Mouse (Mus musculus): ENCODE measurements around the gene Ppil3.

Gene Ppil3

GRCm38 (mm10) chr1:58445143-58445722, at the start of gene Ppil3, which contains the start of gene Nif3l1:
Gene Ppil3, minus strand, starts transcription at chr1:58445486.
Gene Nif3l1, plus strand, starts transcription at chr1:58445151.
- peak; percentile 88 for DNase-seq (ENCODE audit: low read depth)

DNA sequence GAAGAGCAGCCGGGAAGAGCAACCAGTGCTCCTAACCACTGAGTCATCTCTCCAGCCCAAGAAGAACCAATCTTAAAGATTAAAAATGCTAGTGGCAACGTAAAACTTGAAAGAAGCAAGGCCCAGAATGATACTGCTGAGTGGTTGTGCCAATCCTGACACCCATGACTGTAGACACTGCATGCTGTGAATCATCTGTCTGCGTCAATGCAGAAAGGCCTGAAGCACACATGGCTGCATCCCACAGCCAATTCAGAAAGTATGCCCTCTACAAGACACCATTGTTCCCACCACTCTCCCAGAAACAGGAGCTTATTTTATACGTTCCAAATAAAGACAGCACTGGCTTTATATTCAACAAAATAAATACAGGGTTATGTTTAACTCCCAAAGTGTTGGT, 37.4 kb upstream of the Ppil3 start:
- no peak for DNase-seq (ENCODE audit: low read depth)

- DNase-seq (ENCODE audit: low read depth) = no peak
These were observed 30.4 kb upstream of the Ppil3 start for GRCm38 (mm10) chr1:58475662-58476061.

- no peak for DNase-seq (ENCODE audit: low read depth)
These were observed 20.3 kb upstream of the Ppil3 start for GRCm38 (mm10) chr1:58465561-58465960.

DNA sequence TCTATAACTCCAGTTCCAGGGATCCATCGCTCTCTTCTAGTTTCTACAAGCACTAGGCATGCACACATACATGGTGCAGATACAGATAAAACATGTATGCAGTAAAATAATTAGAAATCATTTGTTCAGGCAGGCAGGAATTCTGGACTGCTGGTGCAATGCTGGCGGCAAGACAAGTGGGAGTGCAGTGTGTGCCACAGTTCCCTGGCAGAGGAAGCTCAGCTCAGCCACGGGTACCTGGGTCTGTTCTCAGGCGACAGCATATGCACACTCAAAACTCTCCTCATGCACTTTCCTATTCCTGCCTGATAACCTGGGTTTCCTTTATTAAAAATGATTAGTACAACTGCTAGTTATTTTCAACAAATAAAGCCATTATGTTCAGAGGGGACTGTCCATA, 19.8 kb upstream of the Ppil3 start:
- DNase-seq (ENCODE audit: low read depth) = no peak

DNA sequence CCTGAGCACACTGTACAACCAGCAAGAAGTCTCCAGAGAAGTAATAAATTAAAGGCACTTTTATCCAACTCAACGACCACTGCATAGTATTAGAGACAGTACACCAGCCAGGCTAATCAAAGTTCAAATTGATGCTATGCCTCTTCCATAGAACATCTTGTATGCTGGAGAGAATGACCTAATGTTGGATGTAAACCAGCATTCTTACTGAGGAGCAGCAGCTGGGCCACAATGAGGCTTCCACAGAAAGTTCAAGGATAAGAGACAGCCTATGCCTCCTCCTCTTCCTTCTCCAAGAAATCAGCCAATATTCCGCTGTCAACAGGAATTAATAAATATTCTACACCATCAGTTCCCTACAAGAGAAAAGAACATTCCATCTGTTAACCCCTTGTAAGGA, 18.6 kb upstream of the Ppil3 start:
- no peak for DNase-seq (ENCODE audit: low read depth)

DNA sequence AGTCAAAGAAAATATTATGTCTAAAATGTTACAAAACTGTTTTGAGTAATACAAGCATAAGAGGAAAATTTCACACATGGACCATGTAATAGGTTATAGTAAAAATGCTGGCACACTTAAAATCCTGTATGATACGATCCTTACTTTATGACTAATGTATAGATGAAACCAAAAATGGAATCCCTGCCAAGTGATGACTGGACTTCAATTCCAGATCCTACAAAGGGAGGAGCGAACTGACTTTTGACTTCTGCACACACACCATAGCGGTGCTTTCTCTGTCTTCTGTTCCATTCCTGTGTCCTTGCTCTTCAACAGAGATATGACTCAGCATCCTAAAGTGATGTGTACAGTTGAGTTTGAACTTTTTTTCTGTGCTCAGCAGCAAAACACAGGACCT, 15.3 kb upstream of the Ppil3 start:
- DNase-seq (ENCODE audit: low read depth) = no peak

GRCm38 (mm10) chr1:58458867-58459266, 13.6 kb upstream of the Ppil3 start:
- DNase-seq (ENCODE audit: low read depth) = no peak

DNA sequence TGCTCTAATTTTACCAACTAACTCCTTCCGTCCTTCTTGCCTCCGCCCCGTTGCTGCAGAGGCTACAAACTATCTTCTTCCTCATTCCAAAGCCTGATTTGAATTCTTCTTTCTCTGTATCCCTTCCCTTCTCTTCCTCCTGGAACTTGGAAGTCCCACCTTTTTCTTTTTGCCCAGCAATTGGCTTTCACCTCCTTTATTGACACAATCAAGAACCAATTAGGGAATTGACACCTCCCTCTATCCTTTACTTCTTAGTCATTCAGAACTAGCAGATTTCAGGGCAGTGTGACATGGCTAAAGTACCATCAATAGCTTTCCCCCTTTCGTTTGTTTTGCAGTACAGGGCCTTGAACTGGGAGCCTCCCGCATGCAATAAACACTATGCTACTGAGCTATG, 12.9 kb upstream of the Ppil3 start:
- no peak for DNase-seq (ENCODE audit: low read depth)

DNA sequence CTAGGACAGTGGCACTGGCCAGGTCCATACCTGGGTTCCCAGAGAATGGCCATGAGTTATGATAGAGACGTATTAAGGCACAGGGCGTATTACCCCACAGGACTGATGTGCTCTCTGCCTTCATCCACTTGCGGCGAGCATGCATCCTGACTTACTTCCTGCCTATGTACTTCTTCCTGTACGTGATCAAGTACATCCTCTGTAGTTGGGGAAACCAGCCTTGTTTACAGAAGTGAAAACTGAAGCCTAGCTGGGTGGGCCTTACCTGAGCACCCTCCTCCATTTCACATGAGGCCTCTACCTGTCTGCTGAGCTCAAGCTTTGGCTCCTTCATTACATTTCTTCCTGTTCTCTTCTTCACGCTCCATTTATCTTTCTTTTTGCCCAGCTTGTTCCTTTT, 9.0 kb upstream of the Ppil3 start:
- peak; percentile 80 for DNase-seq (ENCODE audit: low read depth)

DNA sequence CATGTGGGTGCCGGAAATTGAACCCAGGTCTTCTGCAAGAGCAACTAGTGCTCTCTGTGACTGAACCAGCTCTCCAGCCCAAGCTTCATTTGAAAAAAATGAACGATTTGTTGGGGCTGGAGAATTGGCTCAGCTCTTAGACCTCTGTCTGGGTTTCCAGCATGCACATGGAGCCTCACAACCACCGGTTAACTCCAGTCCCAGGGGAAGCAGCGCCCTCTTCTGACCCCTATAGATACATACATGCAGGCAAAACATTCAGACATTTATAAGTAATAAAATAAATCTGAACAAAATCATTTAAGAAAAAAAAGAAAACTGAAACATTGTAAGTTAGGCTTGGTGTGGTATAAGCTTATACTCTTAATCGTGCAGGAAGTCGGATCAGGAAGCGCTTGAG, 3.1 kb upstream of the Ppil3 start:
- no peak for DNase-seq (ENCODE audit: low read depth)

GRCm38 (mm10) chr1:58447766-58448165, 2.5 kb upstream of the Ppil3 start:
- DNase-seq (ENCODE audit: low read depth) = no peak

GRCm38 (mm10) chr1:58445861-58446260, 575 bp upstream of the Ppil3 start:
- peak; percentile 56 for DNase-seq (ENCODE audit: low read depth)

DNA sequence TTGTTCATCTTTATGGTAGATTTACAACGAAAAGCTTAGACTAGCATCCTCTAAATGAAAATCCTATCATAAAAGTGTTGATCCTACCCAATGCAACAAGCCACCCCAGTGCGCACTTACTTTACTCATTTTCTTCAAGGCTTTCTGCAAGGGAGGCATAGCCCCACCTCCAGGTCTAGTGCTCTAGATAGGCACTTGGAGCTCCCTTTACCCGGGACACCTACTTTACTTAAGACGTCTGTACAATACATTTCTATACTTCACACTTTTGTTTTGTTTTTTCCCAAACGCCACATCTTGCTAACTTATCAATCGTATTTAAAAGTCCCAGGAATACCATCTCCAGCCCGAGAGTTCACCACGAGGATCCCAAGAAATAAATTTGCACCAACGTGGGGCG, 595 bp downstream of the Ppil3 start:
- DNase-seq (ENCODE audit: low read depth) = no peak

DNA sequence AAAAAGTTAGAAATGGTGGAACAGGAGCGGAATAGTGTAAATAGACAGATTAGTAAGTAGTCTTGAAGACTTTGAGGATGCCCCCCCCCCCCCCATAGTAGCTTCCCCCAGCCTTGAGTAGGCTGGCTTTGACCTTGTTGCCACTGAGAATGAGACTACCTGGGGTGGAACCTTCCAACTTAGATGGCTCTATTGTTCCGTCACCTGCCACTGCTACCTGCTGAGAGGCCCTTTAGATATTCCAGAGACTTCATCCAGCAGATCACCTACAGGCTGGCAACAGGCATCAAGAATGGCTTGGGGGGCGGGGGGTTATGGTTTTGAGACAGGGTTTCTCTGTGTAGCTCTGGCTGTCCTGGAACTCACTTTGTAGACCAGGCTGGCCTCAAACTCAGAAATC, 20.7 kb downstream of the Ppil3 start:
- DNase-seq (ENCODE audit: low read depth) = peak; percentile 28

DNA sequence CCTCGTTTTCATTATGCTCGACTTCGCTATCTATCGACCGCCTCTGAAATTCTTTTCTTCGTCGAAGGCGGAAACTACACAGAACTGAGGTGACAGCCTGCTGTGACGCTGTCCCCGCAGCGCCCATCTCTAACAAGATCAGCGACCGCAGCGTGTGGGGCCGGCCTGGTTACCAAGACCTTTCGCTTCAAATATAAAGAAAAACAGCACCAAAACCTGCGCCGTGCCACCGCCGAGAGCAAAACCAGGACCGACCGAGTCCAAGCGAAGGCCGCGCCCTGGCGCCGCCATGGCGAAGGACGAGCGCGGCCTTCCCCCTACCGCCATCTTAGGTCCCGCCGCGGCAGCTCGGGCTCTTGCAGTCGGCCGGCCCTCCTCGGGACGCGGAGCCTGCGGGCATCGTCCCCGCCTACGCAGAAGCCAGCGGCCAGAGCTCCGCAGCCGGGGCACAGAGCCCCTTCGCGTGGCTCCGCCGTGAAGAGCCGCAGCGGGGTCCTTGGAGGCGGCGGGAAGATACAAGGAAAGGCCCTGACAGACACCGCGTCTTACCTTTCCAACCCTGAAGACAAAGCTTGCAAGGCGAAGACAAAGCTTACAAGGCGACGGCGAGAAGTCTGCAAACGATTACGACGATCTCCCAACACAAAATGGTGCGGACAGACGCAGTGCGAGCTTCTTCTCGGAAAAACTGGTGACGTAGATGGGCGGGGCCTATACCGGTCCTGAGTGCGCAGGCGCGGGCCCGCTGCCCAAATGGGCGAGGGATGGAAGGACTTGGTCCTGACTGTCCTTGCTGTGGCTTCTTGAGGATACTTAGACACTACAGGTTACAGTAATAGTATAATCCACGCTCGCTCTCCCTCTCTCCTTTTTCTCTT, 21.7 kb downstream of the Ppil3 start, which contains the start of gene Clk1:
Clk1 (minus strand) TSS at position 696 of the 878 bp plus-strand sequence.
- DNase-seq (ENCODE audit: low read depth) = peak; percentile 97

DNA sequence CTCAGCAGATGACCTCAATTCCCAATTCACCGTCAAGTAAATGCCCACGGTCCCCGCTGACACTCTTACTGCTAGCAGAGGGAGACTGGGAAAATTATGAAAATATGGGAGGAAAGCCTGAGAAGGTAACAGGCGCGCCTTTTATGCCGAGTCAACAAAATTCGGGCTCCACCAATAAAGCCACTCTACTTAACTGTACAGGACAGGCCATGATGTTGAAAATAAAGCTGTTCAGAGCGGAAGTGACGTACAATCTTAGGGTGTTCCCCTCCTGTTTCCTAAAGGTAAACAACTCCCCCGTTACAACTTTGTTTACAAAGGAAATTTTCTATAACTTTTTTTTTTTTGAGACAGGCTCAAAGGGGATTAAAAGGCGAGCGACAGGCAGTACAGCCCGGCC, 22.4 kb downstream of the Ppil3 start:
- DNase-seq (ENCODE audit: low read depth) = peak; percentile 90

GRCm38 (mm10) chr1:58420961-58421360, 24.3 kb downstream of the Ppil3 start:
- peak; percentile 62 for DNase-seq (ENCODE audit: low read depth)

DNA sequence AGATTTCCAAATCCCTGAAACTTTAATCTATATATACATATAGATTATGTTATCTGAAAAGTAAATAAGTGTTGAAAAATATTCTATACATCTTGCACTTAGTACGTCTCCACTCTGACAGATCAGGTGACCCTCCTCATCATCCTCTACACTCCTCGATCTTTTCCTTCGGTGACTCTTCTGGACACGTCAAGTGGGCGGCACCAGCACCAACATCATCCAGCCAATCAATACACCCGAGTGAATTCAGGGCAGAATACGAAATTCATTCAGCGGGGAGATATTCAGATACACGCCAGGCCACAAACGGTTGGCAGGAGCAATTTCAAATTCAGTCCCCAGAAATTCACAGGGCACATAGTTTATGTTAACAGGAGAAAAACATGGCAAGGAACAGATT, 25.3 kb downstream of the Ppil3 start:
- DNase-seq (ENCODE audit: low read depth) = peak; percentile 36

DNA sequence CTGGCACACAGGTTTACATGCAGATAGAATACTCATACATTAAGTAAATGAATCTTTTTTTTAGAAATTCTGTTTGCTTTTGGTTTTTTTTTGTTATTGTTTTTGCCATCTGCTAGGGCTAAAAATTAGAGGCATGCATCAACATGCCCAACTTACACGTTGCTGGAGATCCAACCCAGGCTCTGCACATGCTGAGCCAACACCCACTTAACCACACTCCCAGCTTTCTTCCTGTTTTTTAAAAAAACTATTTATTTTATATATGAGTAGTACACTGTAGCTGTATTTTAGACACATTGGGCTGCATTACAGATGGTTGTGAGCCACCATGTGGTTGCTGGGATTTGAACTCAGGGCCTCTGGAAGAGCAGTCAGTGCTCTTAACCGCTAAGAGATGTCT, 29.2 kb downstream of the Ppil3 start:
- no peak for DNase-seq (ENCODE audit: low read depth)

GRCm38 (mm10) chr1:58415442-58415841, 29.8 kb downstream of the Ppil3 start:
- DNase-seq (ENCODE audit: low read depth) = peak; percentile 63

DNA sequence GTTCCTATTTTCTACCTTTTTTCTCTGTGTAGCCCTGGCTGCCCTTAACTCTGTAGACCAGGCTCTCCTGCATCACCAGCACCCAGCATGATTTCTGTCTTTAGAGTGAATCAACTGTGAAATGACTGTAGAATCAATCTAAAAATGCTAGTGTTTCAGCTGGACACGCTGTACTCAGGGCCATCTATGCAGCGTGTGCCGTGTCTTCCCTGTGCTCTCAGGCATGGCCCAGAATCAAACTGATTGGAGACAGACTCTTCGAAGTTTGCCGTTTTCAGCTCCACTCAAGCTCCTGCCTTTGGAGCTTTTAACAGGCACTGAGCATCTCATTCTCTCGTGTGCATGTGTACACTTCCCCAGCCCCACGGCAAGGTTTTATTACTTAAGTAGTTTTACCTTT, 34.5 kb downstream of the Ppil3 start:
- DNase-seq (ENCODE audit: low read depth) = peak; percentile 37

DNA sequence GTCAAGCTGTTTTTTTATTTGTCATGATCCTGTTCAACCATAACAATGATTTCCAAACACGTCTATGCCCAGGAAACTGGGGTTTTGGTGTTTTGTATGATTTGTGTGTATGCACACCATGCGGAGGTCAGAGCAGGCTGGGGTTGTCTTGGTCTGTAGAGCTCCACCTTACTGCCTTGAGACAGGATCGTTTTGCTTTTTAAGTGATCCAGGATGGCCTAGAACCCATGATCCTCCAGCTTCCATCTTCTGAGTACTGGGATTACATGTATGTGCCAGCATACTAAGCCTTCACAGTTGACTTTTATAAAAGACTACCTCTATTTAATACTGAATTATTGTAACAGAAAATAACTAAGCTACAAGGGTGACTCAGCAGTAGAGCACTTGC, 35.1 kb downstream of the Ppil3 start:
- DNase-seq (ENCODE audit: low read depth) = peak; percentile 39
